Mouse (Mus musculus): Measurements from ENCODE around the gene Trim71.
A peak's percentile ranks its signal among the peaks of the same experiment; 100 is the strongest.

Gene Trim71

DNA sequence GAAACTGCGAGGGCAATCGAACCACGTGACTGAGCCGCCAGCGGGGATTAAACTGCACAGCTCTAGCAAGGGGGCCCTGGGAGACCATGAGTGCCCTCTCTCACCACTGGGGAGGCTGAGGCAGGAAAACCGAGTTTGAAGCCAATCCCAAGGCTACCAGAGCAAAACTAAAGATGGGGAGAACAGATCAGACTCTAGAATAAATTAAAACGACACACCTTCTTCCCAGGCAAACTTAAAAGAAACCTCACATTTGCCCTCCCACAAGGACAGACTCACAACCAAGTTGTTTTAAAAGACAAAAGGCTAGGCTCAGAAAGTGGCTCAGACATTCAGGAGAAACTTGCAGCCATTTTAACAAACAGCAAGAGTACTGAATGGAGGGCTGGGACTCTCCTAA, 7.1 kb downstream of the Trim71 start:
- DNase-seq (ENCODE audit: low spot score), result no peak

- no peak for DNase-seq (ENCODE audit: low spot score)
Measured at GRCm38 (mm10) chr9:114556276-114556855, 7.8 kb downstream of the Trim71 start.

GRCm38 (mm10) chr9:114554355-114554979, 9.7 kb downstream of the Trim71 start:
- DNase-seq (ENCODE audit: low spot score), result peak; percentile 72

DNA sequence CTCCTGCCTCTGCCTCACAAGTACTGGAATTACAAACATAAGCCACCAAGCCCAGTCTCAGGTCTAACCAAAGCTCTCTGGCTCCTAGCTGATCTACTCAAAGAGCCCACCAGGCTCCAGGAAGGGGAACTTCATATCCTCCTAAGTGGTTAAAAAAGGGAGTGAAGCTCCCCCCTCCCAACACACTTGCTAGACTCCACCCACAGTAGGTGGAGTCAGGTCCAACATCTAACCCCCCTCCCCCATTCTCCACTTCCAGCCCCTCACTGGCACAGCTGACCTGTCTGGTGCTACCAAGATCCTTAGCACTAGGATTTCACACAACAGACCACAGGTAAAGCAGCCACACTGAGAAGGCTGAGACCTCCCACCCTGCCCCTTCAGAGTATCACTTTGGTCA, 10.3 kb downstream of the Trim71 start:
- DNase-seq (ENCODE audit: low spot score), result no peak

DNA sequence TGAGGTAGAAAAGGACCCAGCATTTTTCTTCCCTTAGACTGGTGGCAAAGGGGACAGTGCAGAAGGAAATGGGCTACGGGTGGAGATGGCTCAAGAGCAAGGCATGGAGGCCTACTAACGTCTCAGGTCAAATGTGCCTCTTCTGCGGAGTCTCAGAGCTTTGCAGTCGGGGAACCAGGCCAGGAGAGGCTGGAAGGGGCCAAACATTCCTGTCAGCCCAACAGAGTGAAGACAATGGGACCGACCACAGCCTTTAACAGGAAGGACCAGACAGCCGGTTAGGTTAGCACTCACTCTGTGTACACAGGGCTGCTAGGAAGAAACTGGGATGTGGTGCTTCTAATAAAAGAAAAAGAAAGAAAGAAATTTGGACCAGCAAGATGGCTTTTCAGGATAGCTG, 14.1 kb downstream of the Trim71 start:
- DNase-seq (ENCODE audit: low spot score), result no peak

DNA sequence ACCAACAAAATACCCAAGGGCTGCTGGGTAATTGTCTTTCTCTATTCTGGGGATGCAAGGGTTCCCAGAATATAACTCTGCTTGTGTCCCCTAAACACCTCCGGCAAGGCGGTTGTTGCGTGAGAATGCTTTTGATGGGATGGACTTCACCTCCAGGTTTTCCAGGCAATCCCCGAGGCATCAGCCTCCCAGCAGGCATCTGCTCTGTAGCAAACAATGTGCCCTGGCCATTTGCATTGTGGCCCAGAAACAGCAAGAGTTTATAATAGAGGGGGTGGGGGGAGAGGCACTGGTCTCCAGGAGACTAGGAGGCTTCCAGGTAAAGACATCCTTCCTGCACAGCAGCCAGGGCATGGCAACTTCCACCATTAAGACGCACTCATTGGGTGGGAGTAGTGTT, 15.1 kb downstream of the Trim71 start:
- DNase-seq (ENCODE audit: low spot score), result no peak

GRCm38 (mm10) chr9:114548496-114548895, 15.7 kb downstream of the Trim71 start:
- DNase-seq (ENCODE audit: low spot score), result no peak

- DNase-seq (ENCODE audit: low spot score), result no peak
Measured at GRCm38 (mm10) chr9:114547643-114548077, 16.5 kb downstream of the Trim71 start.

- no peak for DNase-seq (ENCODE audit: low spot score)
Measured at GRCm38 (mm10) chr9:114546765-114547164, 17.4 kb downstream of the Trim71 start.

DNA sequence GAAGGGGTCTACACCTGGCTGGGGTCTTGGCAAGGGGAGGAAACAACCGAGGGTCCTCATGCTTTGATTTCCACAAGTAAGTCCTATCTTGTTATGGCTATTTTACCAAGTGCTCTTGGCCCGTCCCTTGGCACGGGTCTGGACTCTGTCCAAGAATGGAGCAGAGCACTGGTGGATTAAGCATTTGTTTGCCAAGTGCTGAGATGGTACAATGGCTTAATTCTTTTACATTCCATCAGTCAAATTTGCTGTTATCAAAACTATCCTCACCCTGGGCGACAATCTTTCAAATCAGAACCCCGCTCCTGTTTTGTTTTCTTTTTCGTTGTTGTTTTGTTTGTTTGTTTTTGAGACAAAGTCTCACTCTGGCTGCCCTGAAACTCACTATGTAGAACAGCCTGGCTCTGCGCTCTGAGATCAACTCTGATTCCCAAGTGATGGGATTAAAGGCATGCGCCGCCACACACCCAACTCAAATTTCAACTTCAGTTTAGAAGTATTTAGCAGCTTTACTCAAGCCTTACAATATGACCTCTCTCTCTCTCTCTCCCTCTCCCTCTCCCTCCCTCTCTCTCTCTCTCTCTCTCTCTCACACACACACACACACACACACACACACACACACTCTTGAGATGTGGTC, 19.3 kb downstream of the Trim71 start:
- peak; percentile 34 for DNase-seq (ENCODE audit: low spot score)

DNA sequence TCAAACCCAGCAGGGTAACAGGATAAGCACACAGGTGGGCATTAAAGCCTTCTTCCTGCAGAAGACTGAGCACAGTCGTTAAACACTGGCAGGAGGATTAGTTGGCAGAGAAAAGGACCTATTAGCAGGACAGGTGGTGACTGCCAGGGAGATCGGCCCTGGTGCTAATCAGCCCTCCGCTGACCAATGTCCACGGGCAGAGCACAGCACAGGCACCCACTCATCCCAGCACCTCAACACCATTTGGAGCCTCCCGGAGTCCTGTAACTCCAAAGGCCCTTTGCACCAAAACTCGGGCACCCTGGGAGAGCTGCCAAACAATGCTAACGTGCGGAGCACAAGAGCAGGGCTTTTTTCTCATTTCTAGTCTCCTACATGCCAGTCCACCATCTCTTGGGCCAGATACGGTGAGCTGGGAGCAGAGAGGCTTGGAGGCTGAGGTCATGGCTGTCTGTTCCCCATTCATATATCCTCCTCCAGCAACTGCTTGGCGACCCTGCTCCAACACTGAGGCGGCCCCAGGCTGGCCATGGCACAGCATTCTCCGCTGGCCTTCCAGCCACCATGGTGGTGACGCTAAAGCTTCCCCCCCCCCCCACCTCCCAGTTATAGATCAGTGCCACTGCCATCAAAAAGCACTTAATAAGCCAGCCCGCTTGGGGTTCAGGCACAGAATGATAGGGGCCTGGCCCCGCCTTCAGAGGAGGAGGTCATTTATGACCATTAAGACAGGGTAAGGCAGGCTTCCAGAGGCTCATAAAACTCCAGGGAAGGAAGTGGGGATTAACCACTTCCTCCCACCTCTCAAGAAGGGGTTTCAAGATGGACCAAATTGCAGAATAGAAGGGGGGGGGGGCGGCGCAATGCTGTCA, 20.1 kb downstream of the Trim71 start:
- DNase-seq (ENCODE audit: low spot score), result no peak

- DNase-seq (ENCODE audit: low spot score), result peak; percentile 36
Measured at GRCm38 (mm10) chr9:114541279-114541741, 22.9 kb downstream of the Trim71 start.

- DNase-seq (ENCODE audit: low spot score), result no peak
Measured at GRCm38 (mm10) chr9:114538996-114539563, 25.1 kb downstream of the Trim71 start.

GRCm38 (mm10) chr9:114536628-114537027, 27.5 kb downstream of the Trim71 start:
- DNase-seq (ENCODE audit: low spot score), result no peak

- DNase-seq (ENCODE audit: low spot score), result no peak
Measured at GRCm38 (mm10) chr9:114534747-114535517, 29.2 kb downstream of the Trim71 start.

DNA sequence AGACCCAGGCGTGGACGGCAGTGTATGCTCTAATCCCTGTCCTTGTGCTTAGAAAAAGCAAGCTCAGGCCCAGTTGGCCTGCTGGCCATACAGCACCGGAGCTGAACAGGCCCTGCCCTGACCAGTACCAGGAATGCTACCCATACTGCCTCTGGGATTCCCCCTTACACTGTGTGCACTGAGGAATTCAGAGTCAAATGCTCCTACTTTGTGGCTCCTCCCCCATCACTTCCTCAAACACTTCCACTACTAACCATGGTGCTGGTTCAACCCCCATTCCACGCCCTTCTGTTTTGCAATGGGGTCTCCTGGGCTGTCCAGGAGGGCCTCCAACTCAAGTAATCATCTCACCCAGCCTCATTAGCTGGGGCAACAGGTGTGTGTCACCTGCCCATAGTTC, 30.3 kb downstream of the Trim71 start:
- DNase-seq (ENCODE audit: low spot score), result no peak

DNA sequence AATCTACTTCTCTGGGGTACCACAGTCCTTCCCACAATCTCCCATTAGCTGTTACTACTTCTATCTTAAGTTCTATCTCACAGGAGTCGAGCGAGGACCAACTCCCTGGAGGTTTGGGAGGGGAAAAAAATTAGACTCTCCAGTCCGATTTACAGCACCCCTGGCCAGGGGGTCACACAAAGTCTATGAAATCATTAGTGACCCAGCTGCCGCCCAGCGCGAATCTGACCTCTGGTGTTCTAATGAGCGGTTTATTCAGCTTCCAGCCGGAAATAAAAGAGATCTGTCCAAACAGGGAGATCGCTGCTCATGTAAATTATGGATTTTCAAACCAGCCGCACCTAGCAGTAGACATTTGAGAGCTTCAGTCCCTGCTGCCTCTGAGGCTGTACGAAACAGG, 32.9 kb downstream of the Trim71 start:
- DNase-seq (ENCODE audit: low spot score), result no peak

- DNase-seq (ENCODE audit: low spot score), result no peak
Measured at GRCm38 (mm10) chr9:114528680-114529048, 35.5 kb downstream of the Trim71 start.

DNA sequence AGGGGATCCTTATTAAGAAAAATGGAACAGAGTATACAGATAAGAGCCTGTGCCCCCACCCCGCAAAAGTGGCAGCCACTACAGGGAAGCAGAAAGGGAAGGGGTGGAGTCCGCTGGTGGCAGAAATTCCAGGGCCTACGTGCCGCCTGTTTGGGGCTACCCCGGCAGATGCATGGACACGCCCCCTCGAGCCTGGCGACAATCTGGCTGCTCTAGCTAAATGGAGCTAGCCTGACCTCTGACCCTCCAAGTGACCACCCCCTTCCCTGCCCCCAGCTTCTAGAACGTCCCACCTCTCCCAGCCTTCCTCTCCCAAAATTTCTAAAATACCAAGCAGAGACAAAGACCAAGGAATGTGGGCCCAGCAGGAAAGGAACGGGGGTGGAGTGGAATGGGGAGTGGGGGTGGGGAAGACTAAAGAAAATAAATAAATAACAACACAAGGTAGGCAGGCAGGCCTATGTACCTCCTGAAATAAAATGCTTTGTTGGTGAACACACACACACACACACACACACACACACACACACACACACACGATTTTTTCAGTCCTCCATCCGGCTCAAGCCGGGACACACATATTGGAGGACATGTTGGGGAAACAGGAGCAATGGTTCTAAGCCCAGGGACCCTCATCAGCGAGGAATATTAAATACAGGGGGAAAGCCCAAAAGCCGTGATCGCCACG, 36.0 kb downstream of the Trim71 start:
- DNase-seq (ENCODE audit: low spot score), result peak; percentile 32

- DNase-seq (ENCODE audit: low spot score), result peak; percentile 67
Measured at GRCm38 (mm10) chr9:114527085-114527484, 37.1 kb downstream of the Trim71 start.

DNA sequence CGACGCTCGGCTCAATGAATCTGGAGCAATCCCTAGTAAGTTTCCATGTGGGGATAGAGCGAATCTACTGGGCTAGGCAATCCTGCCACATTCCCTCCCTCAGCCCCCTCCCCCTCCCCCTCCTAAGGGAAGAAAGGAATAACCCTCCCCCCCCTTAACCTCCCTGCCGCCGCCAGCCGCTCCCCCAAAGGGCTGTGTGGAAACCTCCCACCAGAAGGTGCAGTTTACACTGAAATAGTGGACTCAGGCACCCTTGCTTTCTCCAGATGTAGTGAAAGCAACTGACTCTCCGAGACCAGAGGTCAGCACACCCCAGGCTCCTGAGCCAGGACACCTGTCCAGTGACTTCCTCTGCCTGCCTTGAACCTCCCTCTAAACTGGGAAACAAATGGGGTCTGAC, 37.6 kb downstream of the Trim71 start:
- no peak for DNase-seq (ENCODE audit: low spot score)

Data from urinary bladder, postnatal 14 days (tissue).